Mouse (Mus musculus) kidney, postnatal 14 days (tissue): ENCODE measurements around the gene Cpsf4.
"Not testable (repeated sequence)": the region's sequence is repeated elsewhere in the genome, so short reads cannot be mapped to it uniquely, and the experiment has no call there.

Experiments
- DNase-seq: peaks from one replicate; pipeline ENCODE4 v3.0.0; 2022; ENCODE audit warnings: mixed read lengths

The Cpsf4 gene

GRCm38 (mm10) chr5:145229283-145229682 lies 62.3 kb downstream of the Cpsf4 start:
- not testable (repeated sequence) for DNase-seq

DNA sequence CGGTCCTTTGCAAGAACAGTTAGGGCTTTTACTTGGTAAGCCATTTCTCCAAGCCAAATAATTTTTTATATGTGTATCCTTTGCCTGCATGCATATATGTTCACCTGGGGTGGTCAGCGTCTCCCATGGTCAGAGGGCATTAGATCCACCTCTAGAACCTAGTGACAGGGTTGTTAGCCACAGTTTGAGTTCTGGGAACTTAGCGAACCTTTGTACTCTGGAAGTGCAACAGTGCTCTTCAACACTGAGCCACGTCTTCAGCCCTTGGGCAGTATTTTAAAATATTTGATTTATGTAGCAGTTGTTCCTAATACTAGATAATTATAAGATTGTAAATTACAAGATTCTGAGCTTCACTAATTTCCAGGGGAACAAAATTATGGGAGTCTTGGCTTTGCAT lies 63.6 kb downstream of the Cpsf4 start:
- peak; percentile 15 for DNase-seq

DNA sequence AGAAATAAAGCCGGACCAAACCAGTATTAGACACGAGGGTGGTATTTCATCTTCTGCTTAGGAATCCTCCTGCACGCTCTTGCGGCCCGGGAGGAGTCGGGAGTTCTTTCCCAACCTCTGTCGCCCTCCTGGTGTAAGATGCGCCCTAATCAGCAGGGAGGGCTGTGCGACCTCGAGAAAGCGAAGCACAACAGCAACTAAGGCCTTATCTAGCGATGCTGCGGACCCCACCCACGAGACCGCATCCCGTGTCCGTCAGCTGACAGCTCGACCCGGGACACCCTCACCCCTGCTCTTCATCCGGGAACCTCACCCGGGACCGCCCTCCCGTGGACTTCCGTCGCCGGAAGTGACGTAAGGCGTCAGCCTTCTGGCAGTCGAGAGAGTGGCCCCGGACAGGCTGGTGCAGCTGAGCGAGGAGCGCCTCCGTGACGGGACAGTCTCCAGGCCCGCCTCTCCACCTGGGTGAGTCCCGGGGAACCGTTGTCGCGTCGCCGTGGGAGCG lies 64.4 kb downstream of the Cpsf4 start, which contains the start of gene Zfp655:
Zfp655 (plus strand) TSS at position 349 of the 505 bp plus-strand sequence.
- DNase-seq = peak; percentile 98
